In the genomic region with DNA sequence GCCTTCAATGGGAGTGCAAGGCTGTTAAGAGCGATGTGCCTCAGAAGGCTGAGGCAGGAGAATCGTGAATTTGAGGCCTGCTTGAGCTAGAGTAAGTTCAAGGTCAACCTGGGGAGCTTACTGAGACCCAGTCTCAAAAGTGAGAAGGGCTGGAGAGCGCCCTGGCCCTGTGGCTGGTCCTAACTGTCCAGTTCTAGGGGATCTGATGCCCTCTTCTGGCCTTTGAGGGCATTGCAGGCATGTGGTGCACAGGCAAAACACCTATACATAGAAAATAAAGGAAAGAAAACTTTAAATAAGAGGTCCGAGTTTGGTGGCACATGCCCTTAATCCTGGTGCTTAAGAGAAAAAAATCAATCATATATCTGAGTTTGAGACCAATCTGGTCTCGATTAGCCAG, we compare ENCODE assay signal across 8 mouse cellular contexts. TPM values are rescaled to one million over a fixed set of nuclear protein-coding genes. Genes with fewer than 3 reads are reported as not detected.
DNase-seq lines count a peak whose midpoint lies in the region; ATAC-seq lines count a peak whose summit lies in the region.

No protein-coding gene starts in this region.

- H3K4me2 ChIP-seq in hindbrain, embryonic 14.5 days (replicated peaks), result no peak overlapping the region

- ATAC-seq in hindbrain, embryonic 14.5 days (ENCODE audit: low FRiP score), result 0 out of 2 replicates have a peak, but pooled peaks have one; percentile 42

- peaks cover 4% of the 10 kb centered on the region; the same call in 1 of the 2 replicates for H3K36me3 ChIP-seq in hindbrain, embryonic 14.5 days (replicated peaks; ENCODE audit: control insufficient read depth, insufficient read depth)

- H3K9ac ChIP-seq in hindbrain, embryonic 14.5 days, result no peak overlapping the region

- DNase-seq in MN1 (ENCODE audit: low spot score), result peak; percentile 93
- peak; percentile 66 for DNase-seq in c-Kit-positive CD71-positive TER-119-positive erythroid progenitor cells, embryonic 14.5 days (ENCODE audit: low spot score)
- DNase-seq in frontal cortex, postnatal 14 days (ENCODE audit: low spot score in 2 of 2), result peak; percentile 64 to 85
- DNase-seq in hindbrain, embryonic 14.5 days (ENCODE audit: low spot score), result peak; percentile 84
- DNase-seq in left cerebral cortex, adult 11 months (ENCODE audit: low spot score), result peak; percentile 79
- DNase-seq in mesoderm, embryonic 11.5 days (ENCODE audit: low read depth, low spot score), result peak; percentile 84
- peak; percentile 90 for DNase-seq in right cerebral cortex, postnatal 4 days
- DNase-seq in yolk sac, embryonic 10.5 days (ENCODE audit: low spot score), result peak; percentile 67

- no peaks in the 10 kb centered on the region; the same call in 1 of the 2 replicates for H3K27me3 ChIP-seq in hindbrain, embryonic 14.5 days (ENCODE audit: control insufficient read depth, insufficient read depth, low read length)

- 36% methylated on average over 5 of the region's 5 CpGs for WGBS in hindbrain, embryonic 14.5 days

- H3K9me3 ChIP-seq in hindbrain, embryonic 14.5 days (ENCODE audit: control insufficient read depth, low read length), result no peaks in the 10 kb centered on the region

- H3K4me1 ChIP-seq in hindbrain, embryonic 14.5 days (replicated peaks; ENCODE audit: control insufficient read depth, insufficient read depth, low read length), result peaks cover 5% of the 10 kb centered on the region; the same call in 1 of the 2 replicates

- no peak overlapping the region for H3K4me3 ChIP-seq in hindbrain, embryonic 14.5 days (replicated peaks; ENCODE audit: low read length)

- peak overlapping the region; percentile 66; the same call in 1 of the 2 replicates for H3K27ac ChIP-seq in hindbrain, embryonic 14.5 days

RNA-seq across cellular contexts. Expression of a gene that starts 19.4 kb away (rescaled TPM):
- polyA plus RNA-seq in hindbrain, embryonic 14.5 days (2014; fragmentation: Nextera tagmentation; extraction: Ambion mirVana), result 22.4 and 27.9 TPM in 2 replicates

RNA-seq across cellular contexts. Expression of a gene that starts 39.3 kb away (rescaled TPM):
- 59.5 and 61.7 TPM in 2 replicates for polyA plus RNA-seq in hindbrain, embryonic 14.5 days (2014; fragmentation: Nextera tagmentation; extraction: Ambion mirVana)
